Mouse (Mus musculus): Measurements from ENCODE around the gene Anp32e. TPM values are rescaled to one million over a fixed set of nuclear protein-coding genes. Genes with fewer than 3 reads are reported as not detected.
"Not testable (repeated sequence)": the region's sequence is repeated elsewhere in the genome, so short reads cannot be mapped to it uniquely, and the experiment has no call there.

Gene Anp32e
- polyA plus RNA-seq (2012; rRNA removed): 117 and 123 TPM in 2 replicates

DNA sequence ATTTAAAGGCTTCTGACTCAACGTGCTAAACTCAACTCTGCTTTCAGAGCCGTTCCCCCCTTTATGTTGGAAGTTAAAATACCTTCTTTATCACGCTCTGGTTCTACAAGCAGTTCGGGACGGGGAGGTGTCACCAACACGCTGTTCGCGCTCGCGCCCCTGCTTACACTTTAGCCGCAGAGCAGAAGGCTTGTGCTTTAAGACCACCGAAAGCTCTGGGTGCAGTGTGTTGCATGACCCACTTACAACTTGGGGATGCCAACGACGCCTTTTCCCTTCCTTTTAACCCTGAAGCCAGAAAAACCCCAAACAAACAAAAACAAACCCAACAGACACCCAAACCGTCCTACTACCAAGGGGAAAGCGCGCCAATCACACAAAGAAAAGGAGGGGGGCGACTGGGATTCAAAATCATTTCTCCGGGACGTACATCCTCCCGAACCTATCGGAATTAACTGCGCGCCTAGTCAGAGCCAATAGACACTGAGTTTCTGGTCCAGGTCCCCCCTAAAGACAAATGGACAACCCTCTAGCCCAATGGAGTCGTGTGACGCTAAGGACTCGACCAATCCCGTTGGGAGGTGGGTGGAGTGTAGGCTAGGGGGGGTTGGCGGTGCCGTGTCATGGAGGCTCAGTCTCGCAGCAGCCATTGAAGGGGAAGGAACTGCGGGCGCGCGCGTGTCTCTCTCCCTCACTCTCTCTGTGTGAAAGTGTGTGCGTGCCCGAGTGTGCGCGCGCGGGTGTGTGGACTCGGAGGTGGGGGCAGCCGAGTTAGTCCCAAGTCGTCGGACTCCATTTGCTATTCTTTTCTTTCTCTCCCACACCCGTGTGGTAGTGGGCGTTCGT, at the start of gene Anp32e:
TSS of gene Anp32e (plus strand) at position 589 of the 846 bp plus-strand sequence.
- DNase-seq (ENCODE audit: extremely low spot score in 1 of 2, low spot score in 1 of 2): peak; percentile 97 to 98

DNA sequence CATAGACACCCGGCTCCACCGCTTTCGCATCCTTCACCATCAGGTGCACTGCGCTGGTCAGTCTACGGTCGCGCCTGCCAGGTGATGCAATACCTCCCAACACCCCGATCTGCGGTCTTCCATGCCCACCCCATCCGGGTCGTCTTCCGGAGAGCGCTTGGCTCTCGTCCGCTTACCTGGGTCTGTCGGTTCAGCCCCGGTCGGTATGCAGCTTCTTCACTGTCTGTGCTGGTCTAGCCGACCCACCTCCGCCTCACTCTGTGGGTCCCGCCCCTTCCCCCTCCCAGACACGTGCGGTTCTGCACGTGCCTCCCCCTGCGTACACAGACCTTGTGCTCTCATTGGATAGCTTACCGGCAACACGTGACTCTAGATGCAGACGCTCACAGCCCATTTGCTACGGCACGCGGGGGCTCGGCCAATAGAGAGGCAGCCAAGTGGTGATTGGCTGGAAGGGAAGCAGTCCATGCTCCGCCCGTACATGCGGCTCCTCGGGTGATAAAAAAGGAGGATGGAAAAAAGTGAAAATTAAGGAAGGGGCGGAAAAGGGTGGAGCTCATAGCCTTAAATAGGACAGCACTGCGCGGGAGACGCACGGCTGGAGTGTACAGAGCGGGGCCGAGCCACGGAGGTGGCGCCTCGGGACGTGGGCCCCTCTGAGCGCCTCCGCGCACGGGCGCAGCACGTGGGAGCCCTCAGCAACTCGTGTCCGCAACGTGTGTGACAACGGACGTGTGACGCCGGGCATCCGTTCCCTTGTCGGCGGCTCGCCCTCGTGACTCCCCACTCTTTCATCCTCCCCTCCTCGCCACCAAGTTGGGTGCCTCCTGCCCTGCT, 46.8 kb upstream of the Anp32e start, which contains the start of gene Ciart:
TSS of gene Ciart (minus strand) at position 273 of the 837 bp plus-strand sequence.
- DNase-seq (ENCODE audit: extremely low spot score in 1 of 2, low spot score in 1 of 2): peak; percentile 96 to 97

DNA sequence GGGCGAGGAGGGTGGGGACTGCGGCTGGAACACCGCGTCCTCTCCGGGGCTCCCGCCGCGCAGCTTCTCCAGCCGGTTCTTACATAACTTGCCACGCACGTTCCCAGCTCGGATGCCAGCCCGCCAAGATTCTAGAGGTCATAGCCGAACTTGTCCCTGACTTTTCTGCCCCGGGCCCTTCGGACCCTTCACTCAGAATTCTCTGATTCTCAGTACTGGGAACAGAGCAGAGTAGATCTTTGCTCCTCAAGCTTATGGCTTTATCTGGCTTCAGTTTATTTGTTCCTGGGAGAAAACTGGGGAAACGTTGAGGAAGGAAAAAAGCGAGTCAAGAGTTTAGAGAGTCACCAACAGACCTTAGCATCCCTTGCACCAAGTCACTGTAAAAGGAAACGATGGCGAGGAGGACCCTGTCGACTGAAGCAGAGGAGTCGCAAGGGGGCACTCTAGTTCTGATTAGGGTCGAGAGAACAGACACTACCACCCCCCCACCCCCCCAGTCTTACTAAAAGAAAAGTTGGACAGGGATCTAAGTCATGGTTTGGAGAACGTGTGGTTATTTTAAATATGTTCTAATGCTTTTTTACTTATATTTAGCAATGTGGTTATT, 46.1 kb upstream of the Anp32e start:
- peak; percentile 56 to 82 for DNase-seq (ENCODE audit: extremely low spot score in 1 of 2, low spot score in 1 of 2)

DNA sequence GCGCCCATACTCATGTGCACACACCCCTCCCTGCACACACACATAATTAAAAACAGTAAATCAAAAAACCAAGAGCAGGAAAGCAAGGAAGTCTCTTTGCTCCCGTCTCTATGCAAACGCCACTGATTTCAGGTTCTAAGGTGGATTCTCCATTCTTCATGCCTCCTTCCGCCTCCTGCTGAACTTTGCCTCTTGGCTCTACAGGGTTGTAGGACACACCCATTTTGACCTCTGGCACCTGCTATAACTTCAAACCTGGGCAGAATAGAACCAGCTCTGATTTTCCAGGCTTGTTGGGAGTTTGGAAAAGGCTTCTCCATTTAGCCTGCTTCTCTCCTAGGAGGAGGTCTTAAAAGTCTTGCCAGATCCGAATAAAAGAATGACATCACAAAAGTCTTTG, 44.6 kb upstream of the Anp32e start:
- DNase-seq (ENCODE audit: extremely low spot score in 1 of 2, low spot score in 1 of 2): no peak

DNA sequence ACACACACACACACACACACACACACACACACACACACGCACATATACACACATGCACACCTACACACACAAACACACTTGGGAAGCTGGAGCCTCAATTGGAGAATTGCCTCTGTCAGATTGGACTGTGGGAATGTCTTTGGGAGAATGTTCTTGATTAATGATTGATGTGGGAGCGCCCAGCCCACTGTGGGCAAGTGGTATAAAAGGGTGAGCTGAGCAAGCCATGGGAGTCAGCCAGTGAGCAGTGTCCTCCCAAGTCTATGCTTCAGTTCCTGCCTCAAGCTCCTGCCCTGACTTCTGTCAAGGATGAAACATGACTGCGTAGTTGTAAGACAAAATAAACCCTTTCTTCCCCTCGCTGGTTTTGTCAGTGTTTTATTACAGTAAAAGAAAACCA, 41.5 kb upstream of the Anp32e start:
- no peak for DNase-seq (ENCODE audit: extremely low spot score in 1 of 2, low spot score in 1 of 2)

DNA sequence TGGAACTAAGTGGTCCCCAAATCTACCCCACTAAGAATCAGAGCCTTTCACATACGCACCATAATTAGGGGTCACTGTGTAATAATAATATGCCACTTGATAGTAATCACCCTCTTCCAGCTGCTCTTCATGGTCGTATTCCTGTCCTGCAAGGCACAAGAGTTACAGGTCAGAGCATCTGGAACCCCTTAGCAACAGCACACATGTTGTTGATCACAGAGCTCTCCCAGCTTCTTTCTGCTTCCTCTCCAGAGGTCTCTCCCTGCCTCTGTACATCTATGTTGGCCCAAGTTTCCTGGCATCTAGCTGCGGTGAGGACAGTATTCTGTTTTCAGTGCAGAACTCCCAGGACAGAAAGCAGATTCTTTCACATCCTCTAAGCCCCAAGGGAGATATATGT, 39.4 kb upstream of the Anp32e start:
- DNase-seq (ENCODE audit: extremely low spot score in 1 of 2, low spot score in 1 of 2): no peak

DNA sequence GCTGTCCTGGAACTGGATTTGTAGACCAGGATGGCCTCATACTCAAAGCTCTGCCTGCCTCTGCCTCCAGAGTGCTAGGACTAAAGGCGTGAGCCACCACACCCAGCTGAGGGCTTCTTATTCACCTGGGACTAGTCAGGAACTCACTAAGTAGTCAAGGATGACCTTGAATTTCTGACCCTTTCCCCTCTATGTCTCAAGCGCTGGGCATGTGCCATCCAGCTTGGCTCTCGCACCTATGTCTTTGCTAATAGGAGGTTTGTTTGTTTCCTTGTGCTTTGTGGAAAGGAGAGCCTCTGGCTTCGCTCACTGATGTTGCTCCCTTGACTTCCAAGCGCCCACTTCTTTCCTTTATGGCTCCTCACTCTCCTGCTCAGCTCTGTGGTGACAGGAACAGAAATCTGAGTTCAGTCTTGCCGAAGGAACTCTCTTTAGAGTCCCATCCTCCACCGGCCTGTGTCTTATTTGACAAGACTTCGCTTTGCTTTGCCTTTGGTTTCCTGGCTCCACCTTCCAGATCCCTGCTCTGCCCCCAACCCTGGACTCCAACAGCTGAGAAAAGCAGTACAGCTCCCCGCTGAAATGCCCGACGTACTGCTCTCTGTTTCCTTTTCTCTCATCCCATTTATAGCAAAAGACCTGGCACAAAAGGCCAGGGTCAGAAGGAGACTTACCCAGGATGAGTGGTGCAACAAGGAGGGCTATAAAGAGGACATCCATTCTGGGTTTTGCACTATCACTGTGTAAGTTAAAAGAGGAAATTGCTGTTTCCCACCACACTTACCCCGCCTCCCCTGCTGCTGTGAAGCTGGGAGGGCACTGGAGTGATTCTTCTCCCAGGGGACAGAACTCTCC, 37.6 kb upstream of the Anp32e start, which contains the start of gene BC028528:
TSS of gene BC028528 (minus strand) at position 795 of the 855 bp plus-strand sequence.
- DNase-seq (ENCODE audit: extremely low spot score in 1 of 2, low spot score in 1 of 2): no peak

DNA sequence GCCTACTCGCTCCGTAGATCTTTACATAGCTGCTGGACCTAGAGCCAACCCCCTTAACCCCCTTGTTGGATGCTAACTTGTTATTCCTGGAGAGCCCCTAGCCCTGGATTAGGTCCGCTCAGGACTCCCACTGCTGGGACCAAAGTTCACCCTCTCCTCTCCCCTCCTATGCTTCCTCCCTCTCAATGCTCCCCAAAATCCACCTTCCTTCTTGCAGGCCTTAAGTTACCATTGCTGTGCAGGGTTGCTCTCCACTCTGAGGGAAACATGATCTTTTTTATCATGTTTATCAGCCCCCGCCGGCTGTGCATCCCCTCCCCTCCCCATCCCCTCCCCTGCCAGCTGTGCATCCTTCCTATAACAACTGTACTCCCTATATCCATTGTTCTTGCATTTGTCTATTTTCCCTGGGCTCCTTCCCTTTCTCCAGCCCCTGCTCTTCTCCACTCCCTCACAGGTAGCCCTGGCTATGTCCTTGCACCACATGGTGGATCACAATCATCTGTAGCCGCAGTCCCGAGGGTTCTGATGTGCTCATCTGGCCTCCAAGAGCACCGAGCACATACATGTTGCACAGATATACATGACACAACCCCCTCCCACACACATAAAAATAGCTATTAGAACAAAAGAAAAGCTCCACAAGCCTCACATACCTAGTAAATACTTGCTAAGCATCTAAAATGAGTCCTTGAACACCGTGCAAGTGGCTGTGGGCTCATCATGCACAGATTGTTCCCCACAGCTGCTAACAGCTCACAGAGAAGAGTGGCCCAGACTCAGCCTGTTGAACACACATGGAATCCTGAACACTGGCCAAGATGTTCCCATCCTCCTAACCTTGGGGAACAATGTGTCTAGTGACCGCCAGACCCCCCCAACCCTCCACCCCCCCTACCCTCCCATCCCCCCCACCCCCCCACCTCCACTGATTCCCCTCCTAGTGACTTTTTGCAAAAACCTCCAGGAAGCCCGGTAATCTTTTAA, 36.7 kb upstream of the Anp32e start:
- DNase-seq (ENCODE audit: extremely low spot score in 1 of 2, low spot score in 1 of 2): no peak

DNA sequence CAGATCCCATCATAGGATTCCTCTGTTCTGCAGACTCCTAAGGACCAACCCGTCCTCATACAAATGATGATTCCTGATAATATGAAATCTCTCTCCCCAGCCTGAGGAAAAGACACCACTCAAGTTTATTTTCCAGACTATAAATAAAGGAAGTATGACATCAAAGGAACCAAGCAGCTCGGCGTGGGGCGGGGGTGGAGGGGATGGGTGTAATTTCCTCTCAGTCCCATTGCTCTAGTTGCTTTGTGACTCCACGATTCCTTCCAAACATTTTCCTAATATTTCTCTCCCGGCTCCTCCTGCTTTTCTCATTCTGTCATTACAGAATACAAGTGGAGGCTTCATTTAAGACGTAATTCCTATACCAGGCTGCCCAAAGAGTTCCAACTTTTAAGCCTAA, 35.9 kb upstream of the Anp32e start:
- DNase-seq (ENCODE audit: extremely low spot score in 1 of 2, low spot score in 1 of 2): no peak

DNA sequence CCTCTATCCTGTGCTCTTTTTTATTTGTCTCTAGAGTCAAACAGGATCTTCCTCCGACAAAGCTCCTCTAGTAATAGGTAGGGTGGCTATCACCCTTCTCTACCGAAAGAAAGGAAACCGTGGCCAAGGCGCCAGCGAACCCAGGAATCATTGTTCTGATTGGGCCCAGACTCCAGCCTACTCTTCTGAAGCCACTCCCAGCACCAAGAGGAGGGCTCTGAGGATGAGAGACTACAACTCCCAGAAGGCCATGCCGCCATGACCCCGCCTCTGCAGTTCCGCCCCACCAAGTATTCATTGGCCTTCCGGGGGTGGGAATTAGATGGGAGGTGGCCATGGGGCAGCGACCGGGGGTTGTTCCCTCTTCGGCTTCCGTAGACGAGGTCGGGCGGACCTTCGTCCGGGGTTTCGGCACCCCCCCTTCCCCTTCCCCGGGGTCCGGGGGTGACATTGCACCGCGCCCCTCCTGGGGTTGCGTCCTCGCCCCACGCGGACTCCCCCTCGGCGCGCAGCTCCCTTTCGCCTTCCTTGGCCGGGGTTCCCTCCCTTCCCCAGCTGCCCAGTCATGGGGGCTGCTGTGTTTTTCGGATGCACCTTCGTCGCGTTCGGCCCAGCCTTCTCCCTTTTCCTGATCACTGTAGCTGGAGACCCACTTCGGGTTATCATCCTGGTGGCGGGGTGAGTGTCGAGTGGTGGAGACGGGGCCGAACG, 35.3 kb upstream of the Anp32e start, which contains the start of gene Aph1a:
TSS of gene Aph1a (plus strand) at position 364 of the 711 bp plus-strand sequence.
- peak; percentile 97 for DNase-seq (ENCODE audit: extremely low spot score in 1 of 2, low spot score in 1 of 2)

DNA sequence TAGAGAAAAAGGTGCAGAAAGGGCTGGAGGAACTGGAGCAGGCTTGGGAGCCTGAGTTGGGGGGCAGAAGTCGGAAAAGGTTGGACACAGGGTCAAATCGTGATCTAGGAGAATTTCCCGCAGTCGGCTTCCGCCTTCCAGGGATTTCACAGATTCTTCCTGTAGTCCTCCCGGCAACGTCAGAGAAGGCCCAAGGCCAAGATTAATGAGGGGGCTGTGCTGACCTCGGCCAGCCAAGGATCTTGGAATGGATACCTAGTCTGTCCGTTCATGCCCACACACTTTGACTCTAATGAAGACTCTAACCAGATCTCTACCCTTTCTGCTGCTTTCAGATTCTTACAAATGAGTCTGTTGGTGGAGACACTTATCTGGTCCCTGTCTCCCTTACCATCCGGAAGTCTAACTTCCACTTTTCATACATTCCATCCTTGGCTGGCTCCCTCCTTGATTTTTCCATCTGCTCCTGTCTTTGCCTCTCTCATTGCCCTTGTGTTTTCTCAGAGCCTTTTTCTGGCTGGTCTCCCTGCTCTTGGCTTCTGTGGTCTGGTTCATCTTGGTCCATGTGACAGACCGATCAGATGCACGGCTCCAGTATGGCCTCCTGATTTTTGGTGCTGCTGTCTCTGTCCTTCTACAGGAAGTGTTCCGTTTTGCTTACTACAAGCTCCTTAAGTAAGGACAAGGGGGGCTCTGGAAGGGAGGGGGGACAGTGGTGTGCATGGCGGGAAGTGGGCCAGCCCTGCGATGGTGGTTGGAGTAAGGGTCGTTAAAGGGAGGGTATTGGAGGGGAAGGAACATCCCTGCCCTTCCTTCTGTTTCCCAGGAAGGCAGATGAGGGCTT, 34.5 kb upstream of the Anp32e start:
- peak in 1 of 2 experiments; percentile 50 for DNase-seq (ENCODE audit: extremely low spot score in 1 of 2, low spot score in 1 of 2)

DNA sequence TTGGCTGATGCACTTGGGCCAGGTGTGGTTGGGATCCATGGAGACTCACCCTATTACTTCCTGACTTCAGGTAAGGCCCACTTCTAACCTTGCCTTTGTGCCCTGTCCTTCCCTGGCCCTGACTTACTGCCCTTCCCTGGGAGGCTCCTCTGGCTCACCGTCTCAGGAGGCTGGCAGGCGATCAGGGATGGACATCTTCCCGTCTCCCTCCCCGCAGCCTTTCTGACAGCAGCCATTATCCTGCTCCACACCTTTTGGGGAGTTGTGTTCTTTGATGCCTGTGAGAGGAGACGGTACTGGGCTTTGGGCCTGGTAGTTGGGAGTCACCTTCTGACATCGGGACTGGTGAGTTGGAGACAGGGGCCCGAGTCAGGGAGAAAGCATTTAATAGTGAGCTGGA, 33.5 kb upstream of the Anp32e start:
- DNase-seq (ENCODE audit: extremely low spot score in 1 of 2, low spot score in 1 of 2): not testable (repeated sequence)

DNA sequence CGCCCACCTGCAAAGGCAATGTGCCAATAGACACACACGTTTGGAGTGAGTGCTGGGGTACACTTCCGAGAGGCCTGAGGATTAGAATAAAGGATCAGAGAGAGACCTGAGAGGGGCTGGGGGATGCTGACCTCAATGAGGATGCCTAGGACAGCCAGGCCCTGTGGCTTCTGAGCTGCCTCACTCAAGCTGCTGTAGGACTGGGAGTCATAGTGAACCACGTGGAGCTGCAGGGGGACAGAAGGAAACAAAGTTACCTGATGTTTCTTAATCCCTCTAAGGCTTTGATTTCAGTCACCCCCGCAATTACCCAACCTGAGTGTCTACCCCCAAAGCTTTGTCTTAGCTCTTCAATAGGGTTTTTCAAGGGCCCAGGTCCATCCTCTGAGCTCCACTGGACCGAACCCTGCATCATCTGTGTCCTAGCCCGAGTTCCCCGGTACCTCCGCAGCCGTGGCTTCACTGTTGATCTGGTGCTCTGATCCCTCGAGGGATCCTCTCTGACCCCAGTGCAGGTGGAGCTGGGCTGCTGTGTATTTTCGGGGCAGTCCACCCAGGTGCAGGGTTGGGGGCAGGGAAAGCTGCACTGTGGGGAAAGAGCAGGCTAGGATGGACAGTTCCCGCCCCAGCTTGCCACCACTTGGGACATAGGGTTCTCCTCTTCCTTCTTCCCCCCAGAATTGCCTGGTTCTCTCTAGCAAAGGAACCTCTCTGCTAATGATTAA, 29.1 kb upstream of the Anp32e start:
- DNase-seq (ENCODE audit: extremely low spot score in 1 of 2, low spot score in 1 of 2): no peak

DNA sequence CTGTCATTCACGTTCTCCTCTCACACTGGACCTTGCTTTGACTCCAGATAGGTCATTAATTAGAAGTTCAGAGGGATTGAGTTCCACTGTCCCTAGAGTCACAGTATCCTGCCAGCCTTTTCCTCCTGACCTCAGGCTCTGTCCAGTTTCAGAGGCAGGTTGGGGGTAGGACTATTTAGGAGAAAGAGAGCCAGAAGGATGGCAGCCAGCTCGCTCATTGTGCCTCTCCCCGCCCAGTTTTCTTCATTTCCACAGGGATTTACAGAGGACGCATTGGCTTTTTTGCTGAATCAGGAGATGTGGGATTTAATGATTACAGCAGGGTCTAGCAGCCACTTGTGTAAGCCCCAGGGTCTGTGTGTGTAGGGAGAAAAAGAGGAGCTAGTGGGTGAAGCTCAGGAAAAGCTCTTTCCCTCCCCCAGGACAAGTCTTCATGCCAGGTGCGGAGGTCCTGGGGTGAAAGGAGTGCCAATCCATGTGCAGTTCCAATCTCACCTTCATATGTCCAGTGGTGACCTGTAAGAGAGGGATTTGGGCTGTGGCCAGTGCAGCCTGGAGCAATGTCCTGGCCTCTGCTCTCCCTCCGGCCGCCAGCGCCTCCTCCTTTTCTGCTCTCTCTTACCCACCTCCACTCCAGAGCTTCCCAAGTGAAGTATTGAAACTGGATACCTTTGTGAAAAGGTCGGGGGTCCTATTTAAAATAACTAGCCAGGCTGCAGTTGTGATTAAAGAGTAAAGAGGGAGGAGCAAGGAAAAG, 27.3 kb upstream of the Anp32e start:
- DNase-seq (ENCODE audit: extremely low spot score in 1 of 2, low spot score in 1 of 2): no peak

DNA sequence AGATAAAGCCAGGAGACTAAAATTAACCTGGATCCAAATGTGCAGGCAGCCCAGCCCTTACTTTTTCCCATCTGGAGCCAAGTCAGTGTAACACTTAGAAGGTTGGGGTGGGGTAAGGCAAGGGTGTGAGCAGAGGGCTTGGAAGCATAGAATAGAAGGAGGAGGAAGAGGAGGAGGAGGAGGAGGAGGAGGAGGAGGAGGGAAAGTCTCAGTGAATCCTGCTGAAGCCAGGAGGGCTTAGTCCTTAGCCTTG, 26.7 kb upstream of the Anp32e start:
- DNase-seq (ENCODE audit: extremely low spot score in 1 of 2, low spot score in 1 of 2): no peak

DNA sequence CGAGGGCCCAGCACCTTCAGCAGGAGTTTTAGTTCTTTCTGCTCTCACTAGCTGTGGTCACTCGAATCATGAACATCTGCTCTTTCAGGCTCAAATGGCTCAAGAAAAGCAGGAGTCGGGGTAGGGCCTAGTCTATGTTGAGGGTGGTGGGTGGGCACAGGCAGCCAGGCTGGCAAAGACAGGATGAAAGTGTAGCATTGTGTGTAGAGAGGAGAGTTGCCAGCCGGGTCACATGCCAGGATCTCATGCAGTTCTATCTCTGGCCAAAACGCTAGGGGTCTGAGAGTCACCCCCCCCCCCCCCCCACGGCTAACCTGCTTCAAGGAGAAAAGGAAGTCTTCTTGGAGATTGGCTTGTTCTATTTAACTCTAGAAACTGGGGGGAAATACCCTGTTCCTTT, 26.4 kb upstream of the Anp32e start:
- no peak for DNase-seq (ENCODE audit: extremely low spot score in 1 of 2, low spot score in 1 of 2)

All from frontal cortex, adult 2 months (tissue).